ENCODE assay signal across 17 mouse cellular contexts in genomic region chr15:80175756-80176155, GRCm38 (mm10). TPM values are rescaled to one million over a fixed set of nuclear protein-coding genes. Genes with fewer than 3 reads are reported as not detected.
DNase-seq lines count a peak whose midpoint lies in the region; ATAC-seq and TF ChIP-seq lines count a peak whose summit lies in the region.
"Had no signal": no experiment of that assay in that cellular context is flagged by ENCODE, and none has a peak within 500 bp of the region (broad histone marks: within the 10 kb centered on the region; RNA-seq: fewer than 3 reads in every experiment).

No protein-coding gene starts in this region.

- peak overlapping the region; percentile 99 for H3K9ac ChIP-seq in hindbrain, embryonic 13.5 days
- no peak overlapping the region for H3K9ac ChIP-seq in midbrain, postnatal 0 days (replicated peaks; ENCODE audit: low read length, poor library complexity, severe bottlenecking)
- H3K9ac ChIP-seq: embryonic facial prominence, embryonic 15.5 days; liver, embryonic 14.5 days had no signal

- peak; percentile 55 for DNase-seq in cerebellum, adult 9-11 months
- DNase-seq in cerebellum, adult 18-20 months = no peak
- peak; percentile 27 to 40 for DNase-seq in cerebellum, postnatal 36 days
- DNase-seq in midbrain, postnatal 0 days (ENCODE audit: low spot score) = no peak
- no peak for DNase-seq in urinary bladder, postnatal 4 days (ENCODE audit: low spot score in 2 of 2)
- no peak for DNase-seq in heart, postnatal 10 days
- DNase-seq in thymus, adult 2 months = no peak
- DNase-seq: adrenal gland, postnatal 14 days; B cell, adult 2 months; heart, adult 2 months; heart, postnatal 14 days; kidney, adult 18-20 months; lung, postnatal 4 days had no signal

- TF ChIP-seq CTCF in midbrain, postnatal 0 days (IDR thresholded peaks at IDR 0.05) = no peak
- TF ChIP-seq CTCF in thymus, adult 2 months (IDR thresholded peaks at IDR 0.05; ENCODE audit: borderline replicate concordance, control insufficient read depth, extremely low read depth, insufficient read depth, low read length, poor library complexity) = no peak

- no peaks in the 10 kb centered on the region for H3K9me3 ChIP-seq in hindbrain, embryonic 13.5 days
- H3K9me3 ChIP-seq in midbrain, postnatal 0 days (ENCODE audit: low read length) = no peaks in the 10 kb centered on the region
- H3K9me3 ChIP-seq: embryonic facial prominence, embryonic 15.5 days had no signal

- H3K4me3 ChIP-seq in hindbrain, embryonic 13.5 days = peak overlapping the region; percentile 95
- H3K4me3 ChIP-seq in midbrain, postnatal 0 days (ENCODE audit: low read depth, low read length) = no peak overlapping the region
- no peak overlapping the region for H3K4me3 ChIP-seq in thymus, adult 2 months (ENCODE audit: control insufficient read depth, insufficient read depth, low read length)
- H3K4me3 ChIP-seq: heart, adult 2 months had no signal

- intact Hi-C loops in heart, postnatal 10 days (cut with DNase I) = no loop called here

- H3K36me3 ChIP-seq in hindbrain, embryonic 13.5 days = no peaks in the 10 kb centered on the region; the same call in 1 of the 2 replicates
- no peaks in the 10 kb centered on the region for H3K36me3 ChIP-seq in midbrain, postnatal 0 days (ENCODE audit: insufficient read depth, low read length)
- H3K36me3 ChIP-seq in thymus, adult 2 months (ENCODE audit: control insufficient read depth, insufficient read depth, low read length) = no peaks in the 10 kb centered on the region
- H3K36me3 ChIP-seq: embryonic facial prominence, embryonic 15.5 days had no signal

- WGBS in hindbrain, embryonic 13.5 days = 68% methylated on average over 6 of the region's 6 CpGs
- 66% methylated on average over 6 of the region's 6 CpGs for WGBS in midbrain, postnatal 0 days
- WGBS in thymus, adult 2 months = 82% methylated on average over 6 of the region's 6 CpGs

- H3K4me1 ChIP-seq in hindbrain, embryonic 13.5 days (replicated peaks) = peaks cover 59% of the 10 kb centered on the region
- peaks cover 9% of the 10 kb centered on the region; the same call in 1 of the 2 replicates for H3K4me1 ChIP-seq in midbrain, postnatal 0 days (ENCODE audit: insufficient read depth, low read length)
- peaks cover 7% of the 10 kb centered on the region for H3K4me1 ChIP-seq in thymus, adult 2 months (replicated peaks; ENCODE audit: control insufficient read depth, insufficient read depth, low read length)

- no peak for TF ChIP-seq POLR2A in thymus, adult 2 months (IDR thresholded peaks at IDR 0.05; ENCODE audit: control insufficient read depth, extremely low read depth, insufficient read depth, low read length, poor library complexity)

- 0 out of 2 replicates have a peak, but pooled peaks cover 4% of the 10 kb centered on the region for H3K27me3 ChIP-seq in hindbrain, embryonic 13.5 days
- H3K27me3 ChIP-seq in midbrain, postnatal 0 days (ENCODE audit: insufficient read depth, low read length) = no peaks in the 10 kb centered on the region
- H3K27me3 ChIP-seq in thymus, adult 2 months (ENCODE audit: control insufficient read depth, insufficient read depth, low read length) = peaks cover 20% of the 10 kb centered on the region; the same call in 1 of the 2 replicates
- H3K27me3 ChIP-seq: embryonic facial prominence, embryonic 15.5 days had no signal

- H3K27ac ChIP-seq in hindbrain, embryonic 13.5 days = no peak overlapping the region
- H3K27ac ChIP-seq in midbrain, postnatal 0 days (ENCODE audit: low read depth, low read length) = no peak overlapping the region
- H3K27ac ChIP-seq in thymus, adult 2 months (ENCODE audit: control insufficient read depth, insufficient read depth, low read length) = no peak overlapping the region
- H3K27ac ChIP-seq: embryonic facial prominence, embryonic 15.5 days; heart, adult 2 months; liver, embryonic 14.5 days had no signal

- H3K4me2 ChIP-seq in hindbrain, embryonic 13.5 days = peak overlapping the region; percentile 85
- H3K4me2 ChIP-seq in midbrain, postnatal 0 days (ENCODE audit: low read depth, low read length, poor library complexity, severe bottlenecking) = peak overlapping the region; percentile 74

- ATAC-seq in hindbrain, embryonic 13.5 days (ENCODE audit: low FRiP score) = no peak
- ATAC-seq in midbrain, postnatal 0 days (ENCODE audit: low FRiP score) = no peak

RNA-seq across cellular contexts. Expression of gene Mgat3, which starts 2.2 kb away (rescaled TPM):
- polyA plus RNA-seq in hindbrain, embryonic 13.5 days (2015; fragmentation: Nextera tagmentation; extraction: Ambion mirVana) = 12.2 and 13.0 TPM in 2 replicates
- 101 and 103 TPM in 2 replicates for total RNA-seq in midbrain, postnatal 0 days (2014; rRNA removed)
- polyA plus RNA-seq in midbrain, postnatal 0 days (2015; fragmentation: Nextera tagmentation; extraction: Ambion mirVana) = 13.3 and 14.4 TPM in 2 replicates
- 1 to 10 TPM; 1.6 to 2.3 TPM for total RNA-seq in heart, postnatal 10 days (2021)
- polyA plus RNA-seq in thymus, adult 2 months (2012; rRNA removed) = 16.2 and 20.3 TPM in 2 replicates

RNA-seq across cellular contexts. Expression of gene Tab1, which starts 42.8 kb away (rescaled TPM):
- polyA plus RNA-seq in hindbrain, embryonic 13.5 days (2015; fragmentation: Nextera tagmentation; extraction: Ambion mirVana) = 38.3 and 41.2 TPM in 2 replicates
- 43.5 and 58.5 TPM in 2 replicates for total RNA-seq in midbrain, postnatal 0 days (2014; rRNA removed)
- polyA plus RNA-seq in midbrain, postnatal 0 days (2015; fragmentation: Nextera tagmentation; extraction: Ambion mirVana) = 23.6 and 27.9 TPM in 2 replicates
- total RNA-seq in heart, postnatal 10 days (2021) = 10 to 100 TPM; 33.3 to 34.3 TPM
- 53.8 and 61.0 TPM in 2 replicates for polyA plus RNA-seq in thymus, adult 2 months (2012; rRNA removed)

RNA-seq across cellular contexts. Expression of gene Mief1, which starts 58.1 kb away (rescaled TPM):
- 36.9 and 37.7 TPM in 2 replicates for polyA plus RNA-seq in hindbrain, embryonic 13.5 days (2015; fragmentation: Nextera tagmentation; extraction: Ambion mirVana)
- total RNA-seq in midbrain, postnatal 0 days (2014; rRNA removed) = 46.3 and 47.2 TPM in 2 replicates
- polyA plus RNA-seq in midbrain, postnatal 0 days (2015; fragmentation: Nextera tagmentation; extraction: Ambion mirVana) = 19.4 and 21.9 TPM in 2 replicates
- 10 to 100 TPM; 33.2 to 37.6 TPM for total RNA-seq in heart, postnatal 10 days (2021)
- 32.7 and 36.3 TPM in 2 replicates for polyA plus RNA-seq in thymus, adult 2 months (2012; rRNA removed)

RNA-seq across cellular contexts. Expression of gene AC140267.1, which starts 59.9 kb away (rescaled TPM):
- not detected in 2 replicates for polyA plus RNA-seq in hindbrain, embryonic 13.5 days (2015; fragmentation: Nextera tagmentation; extraction: Ambion mirVana)
- total RNA-seq in midbrain, postnatal 0 days (2014; rRNA removed) = not detected in 2 replicates
- polyA plus RNA-seq in midbrain, postnatal 0 days (2015; fragmentation: Nextera tagmentation; extraction: Ambion mirVana) = 5.1 and 5.6 TPM in 2 replicates
- 10 to 100 TPM; 22.0 to 31.2 TPM for total RNA-seq in heart, postnatal 10 days (2021)
- not detected in 2 replicates for polyA plus RNA-seq in thymus, adult 2 months (2012; rRNA removed)
- total RNA-seq: ES-E14 had no signal
- polyA plus RNA-seq: embryonic facial prominence, embryonic 15.5 days; heart, adult 2 months; liver, embryonic 14.5 days had no signal

Comparison
In these comparisons a context has a peak if more than half of its experiments do, and no peak if none do; other contexts are left out.
1. DNase-seq: peak in cerebellum, adult 9-11 months (single experiment) and cerebellum, postnatal 36 days (2 of 2); none in cerebellum, adult 18-20 months (0 of 2), midbrain, postnatal 0 days (single experiment), urinary bladder, postnatal 4 days (0 of 2), heart, postnatal 10 days (0 of 2) and thymus, adult 2 months (single experiment).